Mouse (Mus musculus): ENCODE results near the gene Cnr2.

Cnr2 gene

GRCm38 (mm10) chr4:135895071-135895571 is at the start of gene Cnr2:
Gene Cnr2, plus strand, starts transcription at chr4:135895394.
- in situ Hi-C loops (cut with MboI, MseI), result no loop called here

GRCm38 (mm10) chr4:135847581-135847980 is 47.6 kb upstream of the Cnr2 start:
- in situ Hi-C loops (cut with MboI, MseI), result no loop called here

- in situ Hi-C loops (cut with MboI, MseI), result no loop called here
Measured at GRCm38 (mm10) chr4:135850411-135851095, 44.6 kb upstream of the Cnr2 start.

DNA sequence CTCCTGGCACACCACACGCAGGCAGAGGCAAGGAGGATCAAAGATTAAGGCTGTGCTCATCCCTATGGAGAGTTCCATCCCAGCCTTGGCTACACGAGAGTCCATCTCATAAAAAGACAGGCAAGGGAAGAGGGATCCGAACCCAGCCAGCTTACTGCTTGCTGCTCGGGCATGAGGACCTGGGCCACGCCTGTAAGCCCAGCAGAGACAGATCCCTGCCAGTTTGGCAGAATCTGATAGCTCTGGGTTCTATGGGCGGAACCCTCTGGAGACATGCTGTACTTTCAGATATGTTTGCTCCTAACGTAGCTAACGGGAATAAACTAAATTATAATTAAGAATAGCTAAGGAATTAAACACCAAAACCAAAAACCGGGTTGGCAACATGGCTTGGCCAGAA is 43.3 kb upstream of the Cnr2 start:
- in situ Hi-C loops (cut with MboI, MseI), result no loop called here

- in situ Hi-C loops (cut with MboI, MseI), result no loop called here
Measured at GRCm38 (mm10) chr4:135853987-135854546, 41.1 kb upstream of the Cnr2 start.

DNA sequence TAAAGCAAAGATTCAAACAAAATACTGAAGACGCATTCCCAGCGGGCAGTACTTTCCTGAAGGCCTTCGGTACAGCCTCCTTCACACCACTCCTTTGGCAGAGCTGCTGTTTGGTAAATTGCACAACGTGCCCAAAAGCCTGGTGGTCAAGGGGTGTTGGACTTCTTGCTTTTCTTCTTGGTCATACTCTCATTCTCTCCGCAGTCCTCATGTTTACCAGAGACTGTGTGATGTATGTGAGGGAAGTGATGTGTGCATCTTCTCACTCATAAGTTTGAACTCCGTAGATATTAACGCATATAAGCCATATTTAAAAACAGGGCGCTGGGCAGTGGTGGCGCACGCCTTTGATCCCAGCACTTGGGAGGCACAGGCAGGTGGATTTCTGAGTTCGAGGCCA is 40.6 kb upstream of the Cnr2 start:
- in situ Hi-C loops (cut with MboI, MseI), result no loop called here

GRCm38 (mm10) chr4:135855080-135855479 is 40.1 kb upstream of the Cnr2 start:
- in situ Hi-C loops (cut with MboI, MseI), result no loop called here

- in situ Hi-C loops (cut with MboI, MseI), result no loop called here
Measured at GRCm38 (mm10) chr4:135855536-135856222, 39.5 kb upstream of the Cnr2 start, which contains the start of gene Srsf10. Gene Srsf10, plus strand, starts transcription at chr4:135855747.

DNA sequence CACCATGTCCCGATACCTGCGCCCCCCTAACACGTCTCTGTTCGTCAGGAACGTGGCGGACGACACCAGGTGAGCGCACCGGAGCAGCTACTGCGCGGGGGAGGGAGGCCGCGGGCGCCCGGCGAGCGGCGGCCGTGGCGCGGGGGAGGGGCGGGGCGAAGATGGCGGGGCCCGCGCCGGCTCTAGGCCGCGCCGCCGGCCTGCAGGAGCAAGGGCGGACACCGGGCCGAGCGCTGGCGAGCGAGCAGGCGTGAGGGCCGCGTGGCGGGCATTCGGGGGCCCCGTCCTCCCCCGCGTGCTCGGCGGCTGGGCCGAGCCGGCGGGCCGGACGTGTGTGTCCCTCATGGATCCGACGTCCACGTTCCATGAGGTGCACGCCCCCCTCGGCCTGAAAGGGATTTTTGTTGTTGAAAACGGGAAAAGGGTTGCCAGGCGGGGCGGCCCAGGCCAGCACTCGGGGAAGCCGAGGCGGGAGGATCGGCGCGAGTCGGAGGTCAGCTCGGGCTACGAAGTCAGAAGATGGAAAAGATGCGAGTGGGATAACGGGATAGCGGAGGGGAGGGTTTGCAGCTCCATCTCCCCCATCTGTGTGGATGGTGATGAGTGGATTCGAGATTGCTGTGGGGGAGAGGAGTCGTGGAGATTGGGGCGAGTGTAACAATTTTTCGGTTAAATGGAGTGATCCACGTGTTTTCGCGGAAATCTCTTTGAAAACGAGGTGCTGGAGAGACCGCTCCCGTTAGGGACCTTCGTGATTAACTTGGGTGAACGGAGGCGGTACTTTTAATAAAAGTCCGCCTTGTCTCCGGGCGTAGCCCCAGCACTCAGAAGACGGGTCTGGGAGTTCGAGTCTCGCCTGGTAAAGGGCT is 38.7 kb upstream of the Cnr2 start:
- in situ Hi-C loops (cut with MboI, MseI), result no loop called here

- in situ Hi-C loops (cut with MboI, MseI), result no loop called here
Measured at GRCm38 (mm10) chr4:135857597-135858186, 37.5 kb upstream of the Cnr2 start.

DNA sequence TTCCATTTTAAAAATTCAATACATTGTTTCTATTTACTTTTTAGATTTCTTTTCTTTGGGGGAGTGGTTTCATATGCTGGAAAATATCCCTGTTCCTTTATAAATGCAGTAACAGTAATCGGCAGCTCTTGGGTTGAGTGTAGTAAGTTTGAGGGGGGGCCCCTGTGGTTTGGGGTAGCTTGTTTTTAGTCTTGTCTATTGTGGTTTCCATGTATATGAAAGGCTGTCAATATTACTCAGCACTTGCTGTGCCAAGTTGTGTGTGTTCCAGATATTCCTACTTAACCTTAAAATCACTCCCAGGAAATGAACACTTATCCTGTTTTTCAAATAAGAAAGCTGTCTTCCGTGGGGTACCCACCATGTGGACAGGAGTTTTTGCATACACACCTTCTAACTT is 26.2 kb upstream of the Cnr2 start:
- in situ Hi-C loops (cut with MboI, MseI), result no loop called here

GRCm38 (mm10) chr4:135870227-135871023 is 24.8 kb upstream of the Cnr2 start:
- in situ Hi-C loops (cut with MboI, MseI), result no loop called here

DNA sequence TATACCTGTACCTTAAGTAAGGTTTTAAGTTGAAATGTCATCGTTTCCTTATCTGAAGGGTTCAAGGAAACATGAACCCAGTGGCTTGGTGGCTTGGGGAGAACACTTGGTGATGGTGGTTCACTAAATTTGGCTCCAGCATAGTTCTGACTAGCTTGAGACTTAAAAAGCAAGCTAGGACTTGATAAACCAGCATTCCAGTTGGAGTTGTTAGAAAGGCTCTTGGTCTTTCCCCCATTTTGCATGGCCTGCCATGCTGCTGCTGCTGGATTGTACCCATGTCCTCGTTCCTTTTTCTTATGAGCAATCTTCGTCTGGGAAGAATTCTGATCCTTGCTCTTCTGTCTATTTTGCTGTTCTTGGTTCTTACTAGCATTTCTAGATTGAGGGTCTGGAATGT is 23.2 kb upstream of the Cnr2 start:
- in situ Hi-C loops (cut with MboI, MseI), result no loop called here

DNA sequence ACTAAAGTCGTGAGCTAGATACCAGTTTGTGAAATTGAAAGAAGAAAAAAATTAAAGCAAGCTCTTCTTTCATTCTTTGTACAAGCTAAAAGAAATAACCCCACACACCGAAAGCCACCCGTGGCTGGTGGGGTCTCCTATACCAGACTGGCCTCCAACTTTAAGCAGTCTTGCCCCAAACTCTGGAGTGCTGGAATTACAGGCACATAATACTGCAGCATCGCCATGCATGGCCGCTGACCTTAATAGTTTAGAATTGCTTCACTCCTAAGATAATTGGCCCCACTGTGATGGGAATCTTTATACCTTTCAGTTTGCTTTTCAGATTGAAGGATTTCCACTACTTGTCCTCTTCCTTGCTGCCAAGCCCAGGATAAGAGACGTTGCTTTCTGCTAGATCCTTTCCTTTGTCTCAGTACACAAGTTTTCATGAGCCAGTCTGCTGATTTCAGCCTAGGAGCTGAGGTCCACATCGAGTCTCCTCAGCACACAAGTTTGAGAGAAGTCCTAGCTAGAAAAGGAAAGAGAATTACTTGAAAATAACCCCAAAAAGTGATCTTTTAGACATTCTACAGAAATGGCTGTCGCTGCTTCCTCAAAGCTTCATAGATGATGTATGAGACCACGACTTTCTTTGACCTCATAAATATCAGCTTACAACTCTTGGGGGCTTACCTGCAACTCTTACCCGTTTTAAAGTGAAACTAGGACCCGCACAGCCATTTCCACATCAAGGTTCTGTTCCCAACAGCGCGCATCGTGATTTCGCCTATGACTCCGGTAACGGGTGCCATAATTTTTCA is 22.4 kb upstream of the Cnr2 start:
- in situ Hi-C loops (cut with MboI, MseI), result no loop called here

GRCm38 (mm10) chr4:135873526-135874202 is 21.5 kb upstream of the Cnr2 start, which contains the start of gene Pnrc2:
Gene Pnrc2, minus strand, starts transcription at chr4:135873850.
- in situ Hi-C loops (cut with MboI, MseI), result no loop called here

- in situ Hi-C loops (cut with MboI, MseI), result no loop called here
Measured at GRCm38 (mm10) chr4:135874564-135875535, 20.3 kb upstream of the Cnr2 start.

DNA sequence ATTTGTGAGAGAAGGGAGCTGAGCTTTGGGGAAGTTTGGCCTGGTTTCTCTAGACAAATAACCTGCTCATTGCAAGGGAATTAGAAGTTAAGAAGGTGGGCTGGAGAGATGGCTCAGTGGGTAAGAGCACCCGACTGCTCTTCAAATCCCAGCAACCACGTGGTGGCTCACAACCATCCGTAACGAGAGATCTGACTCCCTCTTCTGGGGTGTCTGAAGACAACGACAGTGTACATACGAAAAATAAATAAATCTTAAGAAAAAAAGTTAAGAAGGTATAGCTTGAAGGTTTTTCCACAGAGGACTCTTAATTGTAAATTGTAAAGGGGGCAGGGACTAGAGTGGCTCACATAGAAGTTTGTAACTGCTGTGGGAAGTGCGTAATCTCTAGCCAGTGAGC is 19.6 kb upstream of the Cnr2 start:
- in situ Hi-C loops (cut with MboI, MseI), result no loop called here
